Mouse (Mus musculus): ENCODE results near the gene Foxf1. TPM values are rescaled to one million over a fixed set of nuclear protein-coding genes. Genes with fewer than 3 reads are reported as not detected.
A peak's percentile ranks its signal among the peaks of the same experiment; 100 is the strongest.

Gene Foxf1
- polyA plus RNA-seq, 1 experiment from 2014 or later, result 2.3 TPM

- H3K9ac ChIP-seq (ENCODE audit: low read depth, low read length), result no peak overlapping the region
- H3K9me3 ChIP-seq (ENCODE audit: control insufficient read depth, low read length), result no peaks in the 10 kb centered on the region
- no peak overlapping the region for H3K4me2 ChIP-seq (replicated peaks; ENCODE audit: low read depth, low read length)
- H3K27me3 ChIP-seq (ENCODE audit: control insufficient read depth, insufficient read depth, low read length), result peaks cover 96% of the 10 kb centered on the region
- no peak overlapping the region for H3K4me3 ChIP-seq (ENCODE audit: low read depth, low read length)
- H3K27ac ChIP-seq (ENCODE audit: low read depth, low read length), result no peak overlapping the region
- no peak for ATAC-seq (ENCODE audit: low FRiP score)
- H3K36me3 ChIP-seq (ENCODE audit: control insufficient read depth, insufficient read depth, low read length), result no peaks in the 10 kb centered on the region
- 3% methylated on average over 19 of the region's 19 CpGs for WGBS
- H3K4me1 ChIP-seq (replicated peaks; ENCODE audit: control insufficient read depth, insufficient read depth, low read length), result peaks cover 16% of the 10 kb centered on the region
- DNase-seq (ENCODE audit: low spot score), result peak; percentile 50
These were observed 2.1 kb downstream of the Foxf1 start for GRCm38 (mm10) chr8:121086004-121086900.

GRCm38 (mm10) chr8:121088281-121088680 lies 4.1 kb downstream of the Foxf1 start:
- H3K27me3 ChIP-seq (ENCODE audit: control insufficient read depth, insufficient read depth, low read length), result peaks cover 96% of the 10 kb centered on the region
- H3K4me2 ChIP-seq (replicated peaks; ENCODE audit: low read depth, low read length), result no peak overlapping the region
- H3K4me1 ChIP-seq (replicated peaks; ENCODE audit: control insufficient read depth, insufficient read depth, low read length), result peaks cover 12% of the 10 kb centered on the region
- peak; percentile 50 for DNase-seq (ENCODE audit: low spot score)
- H3K9me3 ChIP-seq (ENCODE audit: control insufficient read depth, low read length), result no peaks in the 10 kb centered on the region
- no peak for ATAC-seq (ENCODE audit: low FRiP score)
- H3K4me3 ChIP-seq (ENCODE audit: low read depth, low read length), result no peak overlapping the region
- H3K9ac ChIP-seq (ENCODE audit: low read depth, low read length), result no peak overlapping the region
- WGBS, result 2% methylated on average over 8 of the region's 8 CpGs
- no peaks in the 10 kb centered on the region for H3K36me3 ChIP-seq (ENCODE audit: control insufficient read depth, insufficient read depth, low read length)
- no peak overlapping the region for H3K27ac ChIP-seq (ENCODE audit: low read depth, low read length)

- Histone ChIP-seq H3K9me3 (ENCODE audit: control insufficient read depth, low read length) (no peaks in the 10 kb centered on the region), H3K4me3 (ENCODE audit: low read depth, low read length) (no peak overlapping the region), H3K36me3 (ENCODE audit: control insufficient read depth, insufficient read depth, low read length) (no peaks in the 10 kb centered on the region), H3K4me2 (replicated peaks; ENCODE audit: low read depth, low read length) (no peak overlapping the region), H3K4me1 (replicated peaks; ENCODE audit: control insufficient read depth, insufficient read depth, low read length) (peaks cover 7% of the 10 kb centered on the region; the same call in 1 of the 2 replicates), H3K27ac (ENCODE audit: low read depth, low read length) (no peak overlapping the region), H3K9ac (ENCODE audit: low read depth, low read length) (no peak overlapping the region), H3K27me3 (ENCODE audit: control insufficient read depth, insufficient read depth, low read length) (peaks cover 92% of the 10 kb centered on the region)
- ATAC-seq (ENCODE audit: low FRiP score) (no peak), DNase-seq (ENCODE audit: low spot score) (no peak)
- WGBS, result 3% methylated on average over 40 of the region's 40 CpGs
These were observed 4.9 kb downstream of the Foxf1 start for GRCm38 (mm10) chr8:121088871-121089630.

- H3K4me3 ChIP-seq (ENCODE audit: low read depth, low read length), result no peak overlapping the region
- H3K4me2 ChIP-seq (replicated peaks; ENCODE audit: low read depth, low read length), result no peak overlapping the region
- DNase-seq (ENCODE audit: low spot score) (peak; percentile 44), ATAC-seq (ENCODE audit: low FRiP score) (no peak)
- no peaks in the 10 kb centered on the region for H3K9me3 ChIP-seq (ENCODE audit: control insufficient read depth, low read length)
- no peaks in the 10 kb centered on the region for H3K36me3 ChIP-seq (ENCODE audit: control insufficient read depth, insufficient read depth, low read length)
- 3% methylated on average over 32 of the region's 32 CpGs for WGBS
- H3K27ac ChIP-seq (ENCODE audit: low read depth, low read length), result no peak overlapping the region
- peaks cover 84% of the 10 kb centered on the region for H3K27me3 ChIP-seq (ENCODE audit: control insufficient read depth, insufficient read depth, low read length)
- H3K9ac ChIP-seq (ENCODE audit: low read depth, low read length), result no peak overlapping the region
- H3K4me1 ChIP-seq (replicated peaks; ENCODE audit: control insufficient read depth, insufficient read depth, low read length), result peaks cover 4% of the 10 kb centered on the region; the same call in 1 of the 2 replicates
These were observed 5.6 kb downstream of the Foxf1 start for GRCm38 (mm10) chr8:121089631-121090380.

- H3K9ac ChIP-seq (ENCODE audit: low read depth, low read length), result no peak overlapping the region
- 0% methylated on average over 1 of the region's 1 CpGs for WGBS
- H3K4me3 ChIP-seq (ENCODE audit: low read depth, low read length), result no peak overlapping the region
- 0 out of 2 replicates have a peak, but pooled peaks cover 3% of the 10 kb centered on the region for H3K4me1 ChIP-seq (replicated peaks; ENCODE audit: control insufficient read depth, insufficient read depth, low read length)
- H3K4me2 ChIP-seq (replicated peaks; ENCODE audit: low read depth, low read length), result no peak overlapping the region
- H3K27ac ChIP-seq (ENCODE audit: low read depth, low read length), result no peak overlapping the region
- DNase-seq (ENCODE audit: low spot score) (peak; percentile 40), ATAC-seq (ENCODE audit: low FRiP score) (no peak)
- H3K27me3 ChIP-seq (ENCODE audit: control insufficient read depth, insufficient read depth, low read length), result peaks cover 75% of the 10 kb centered on the region
- H3K9me3 ChIP-seq (ENCODE audit: control insufficient read depth, low read length), result no peaks in the 10 kb centered on the region
- H3K36me3 ChIP-seq (ENCODE audit: control insufficient read depth, insufficient read depth, low read length), result no peaks in the 10 kb centered on the region
These were observed 6.5 kb downstream of the Foxf1 start for GRCm38 (mm10) chr8:121090716-121091115.

- H3K27me3 ChIP-seq (ENCODE audit: control insufficient read depth, insufficient read depth, low read length), result peaks cover 61% of the 10 kb centered on the region
- ATAC-seq (ENCODE audit: low FRiP score), result 0 out of 2 replicates have a peak, but pooled peaks have one; percentile 10
- 32% methylated on average over 6 of the region's 6 CpGs for WGBS
These were observed 8.0 kb downstream of the Foxf1 start for GRCm38 (mm10) chr8:121092141-121092540.

GRCm38 (mm10) chr8:121092627-121093026 lies 8.4 kb downstream of the Foxf1 start:
- ATAC-seq (ENCODE audit: low FRiP score), result peak; percentile 64
- Histone ChIP-seq H3K4me3 (ENCODE audit: low read depth, low read length) (no peak overlapping the region), H3K9ac (ENCODE audit: low read depth, low read length) (no peak overlapping the region), H3K4me2 (replicated peaks; ENCODE audit: low read depth, low read length) (no peak overlapping the region), H3K27ac (ENCODE audit: low read depth, low read length) (no peak overlapping the region), H3K27me3 (ENCODE audit: control insufficient read depth, insufficient read depth, low read length) (peaks cover 56% of the 10 kb centered on the region), H3K9me3 (ENCODE audit: control insufficient read depth, low read length) (no peaks in the 10 kb centered on the region), H3K4me1 (replicated peaks; ENCODE audit: control insufficient read depth, insufficient read depth, low read length) (0 out of 2 replicates have a peak, but pooled peaks cover 3% of the 10 kb centered on the region), H3K36me3 (ENCODE audit: control insufficient read depth, insufficient read depth, low read length) (0 out of 2 replicates have a peak, but pooled peaks cover 2% of the 10 kb centered on the region)
- peak; percentile 96 for DNase-seq (ENCODE audit: low spot score)
- 6% methylated on average over 16 of the region's 16 CpGs for WGBS

More at GRCm38 (mm10) chr8:121092141-121092540, 8.0 kb downstream of the Foxf1 start:
- no peak overlapping the region for H3K4me2 ChIP-seq (replicated peaks; ENCODE audit: low read depth, low read length)
- H3K36me3 ChIP-seq (ENCODE audit: control insufficient read depth, insufficient read depth, low read length), result no peaks in the 10 kb centered on the region
- H3K9ac ChIP-seq (ENCODE audit: low read depth, low read length), result no peak overlapping the region
- no peak overlapping the region for H3K27ac ChIP-seq (ENCODE audit: low read depth, low read length)
- no peaks in the 10 kb centered on the region for H3K9me3 ChIP-seq (ENCODE audit: control insufficient read depth, low read length)
- H3K4me3 ChIP-seq (ENCODE audit: low read depth, low read length), result no peak overlapping the region
- peak; percentile 13 for DNase-seq (ENCODE audit: low spot score)
- H3K4me1 ChIP-seq (replicated peaks; ENCODE audit: control insufficient read depth, insufficient read depth, low read length), result 0 out of 2 replicates have a peak, but pooled peaks cover 3% of the 10 kb centered on the region

- Histone ChIP-seq H3K27ac (ENCODE audit: low read depth, low read length) (no peak overlapping the region), H3K4me2 (replicated peaks; ENCODE audit: low read depth, low read length) (no peak overlapping the region), H3K9me3 (ENCODE audit: control insufficient read depth, low read length) (no peaks in the 10 kb centered on the region), H3K27me3 (ENCODE audit: control insufficient read depth, insufficient read depth, low read length) (peaks cover 51% of the 10 kb centered on the region), H3K4me3 (ENCODE audit: low read depth, low read length) (no peak overlapping the region), H3K36me3 (ENCODE audit: control insufficient read depth, insufficient read depth, low read length) (0 out of 2 replicates have a peak, but pooled peaks cover 2% of the 10 kb centered on the region), H3K9ac (ENCODE audit: low read depth, low read length) (no peak overlapping the region), H3K4me1 (replicated peaks; ENCODE audit: control insufficient read depth, insufficient read depth, low read length) (0 out of 2 replicates have a peak, but pooled peaks cover 3% of the 10 kb centered on the region)
- ATAC-seq (ENCODE audit: low FRiP score) (0 out of 2 replicates have a peak, but pooled peaks have one; percentile 8), DNase-seq (ENCODE audit: low spot score) (no peak)
- 62% methylated on average over 6 of the region's 6 CpGs for WGBS
These were observed 9.3 kb downstream of the Foxf1 start for GRCm38 (mm10) chr8:121093496-121093895.

Measured in hindbrain, embryonic 11.5 days (tissue).